ENCODE assay signal across 20 mouse cellular contexts in genomic region chr7:127290142-127290541, GRCm38 (mm10). TPM values are rescaled to one million over a fixed set of nuclear protein-coding genes. Genes with fewer than 3 reads are reported as not detected.
DNase-seq lines count a peak whose midpoint lies in the region; TF ChIP-seq lines count a peak whose summit lies in the region.
"Had no signal": no experiment of that assay in that cellular context is flagged by ENCODE, and none has a peak within 500 bp of the region (broad histone marks: within the 10 kb centered on the region; RNA-seq: fewer than 3 reads in every experiment).

No protein-coding gene starts in this region.

- no peak for TF ChIP-seq CTCF in bone marrow macrophage, adult 2 months (IDR thresholded peaks at IDR 0.05; ENCODE audit: low read depth, low read length)
- TF ChIP-seq CTCF in left cerebral cortex, adult 2 months (IDR thresholded peaks at IDR 0.05) = no peak

- H3K27ac ChIP-seq in bone marrow macrophage, adult 2 months (ENCODE audit: insufficient read depth, low read depth, low read length) = peak overlapping the region; percentile 60
- no peak overlapping the region for H3K27ac ChIP-seq in left cerebral cortex, adult 2 months
- H3K27ac ChIP-seq: forebrain, embryonic 15.5 days; heart, embryonic 10.5 days; hindbrain, embryonic 13.5 days; limb, embryonic 12.5 days; liver, embryonic 14.5 days; midbrain, embryonic 12.5 days; neural tube, embryonic 13.5 days had no signal

- H3K27me3 ChIP-seq in megakaryocyte, embryonic 14.5 days (replicated peaks) = peaks cover 6% of the 10 kb centered on the region
- H3K27me3 ChIP-seq: forebrain, embryonic 15.5 days; hindbrain, embryonic 13.5 days; limb, embryonic 12.5 days; midbrain, embryonic 12.5 days; neural tube, embryonic 13.5 days had no signal

- no peak for TF ChIP-seq POLR2A in bone marrow macrophage, adult 2 months (IDR thresholded peaks at IDR 0.05; ENCODE audit: borderline replicate concordance, low read depth, low read length)

- H3K4me1 ChIP-seq in bone marrow macrophage, adult 2 months (ENCODE audit: control insufficient read depth, insufficient read depth, low read length) = peaks cover 42% of the 10 kb centered on the region
- peaks cover 68% of the 10 kb centered on the region for H3K4me1 ChIP-seq in megakaryocyte, embryonic 14.5 days
- H3K4me1 ChIP-seq: forebrain, embryonic 15.5 days; hindbrain, embryonic 13.5 days; limb, embryonic 12.5 days; midbrain, embryonic 12.5 days; neural tube, embryonic 13.5 days had no signal

- H3K9me3 ChIP-seq in megakaryocyte, embryonic 14.5 days = no peaks in the 10 kb centered on the region
- H3K9me3 ChIP-seq: forebrain, embryonic 15.5 days had no signal

- peak; percentile 41 to 54 for DNase-seq in spleen, postnatal 36 days (ENCODE audit: low spot score in 2 of 2)
- no peak for DNase-seq in spleen, postnatal 4 days (ENCODE audit: low spot score in 2 of 2)
- no peak for DNase-seq in adipocyte (ENCODE audit: low spot score)
- DNase-seq in lung, postnatal 10 days = no peak
- no peak for DNase-seq in left cerebral cortex, adult 2 months (ENCODE audit: extremely low spot score in 1 of 2, low spot score in 2 of 2)
- DNase-seq: cerebellum, adult 9-11 months; embryo, embryonic 11 days; gastrocnemius, postnatal 25 days; kidney, adult 9 months; thymus, adult 18-20 months; thymus, postnatal 4 days had no signal

- 0 out of 2 replicates have a peak overlapping the region, but pooled peaks have one; percentile 12 for H3K4me3 ChIP-seq in bone marrow macrophage, adult 2 months (ENCODE audit: insufficient read depth, low read length)
- peak overlapping the region; percentile 46 for H3K4me3 ChIP-seq in megakaryocyte, embryonic 14.5 days (replicated peaks)
- H3K4me3 ChIP-seq in left cerebral cortex, adult 2 months = no peak overlapping the region
- H3K4me3 ChIP-seq: forebrain, embryonic 15.5 days; heart, embryonic 10.5 days; hindbrain, embryonic 13.5 days; limb, embryonic 12.5 days; midbrain, embryonic 12.5 days; neural tube, embryonic 13.5 days had no signal

- intact Hi-C loops in left cerebral cortex, adult 2 months (cut with DNase I) = no loop called here

- peaks cover 2% of the 10 kb centered on the region for H3K36me3 ChIP-seq in megakaryocyte, embryonic 14.5 days (replicated peaks; ENCODE audit: low read length)
- H3K36me3 ChIP-seq: forebrain, embryonic 15.5 days; heart, embryonic 10.5 days; hindbrain, embryonic 13.5 days; limb, embryonic 12.5 days; midbrain, embryonic 12.5 days; neural tube, embryonic 13.5 days had no signal

RNA-seq across cellular contexts. Expression of gene Itgal, which starts 5.9 kb away (rescaled TPM):
- polyA plus RNA-seq in bone marrow macrophage, adult 2 months (2012; ENCODE audit: insufficient read depth, insufficient read length, missing spikeins) = 42.3 and 49.7 TPM in 2 replicates
- 11.2 and 21.5 TPM in 2 replicates for polyA plus RNA-seq in megakaryocyte, embryonic 14.5 days (2012; ENCODE audit: insufficient read depth, low replicate concordance)
- total RNA-seq in left cerebral cortex, adult 2 months (2021) = under 1 TPM; 0.37 to 0.59 TPM

RNA-seq across cellular contexts. Expression of gene Sephs2, which starts 16.3 kb away (rescaled TPM):
- polyA plus RNA-seq in bone marrow macrophage, adult 2 months (2012; ENCODE audit: insufficient read depth, insufficient read length, missing spikeins) = 72.2 and 77.0 TPM in 2 replicates
- 32.9 and 41.0 TPM in 2 replicates for polyA plus RNA-seq in megakaryocyte, embryonic 14.5 days (2012; ENCODE audit: insufficient read depth, low replicate concordance)
- total RNA-seq in left cerebral cortex, adult 2 months (2021) = 10 to 100 TPM; 33.0 to 39.8 TPM

RNA-seq across cellular contexts. Expression of gene Dctpp1, which starts 29.6 kb away (rescaled TPM):
- polyA plus RNA-seq in bone marrow macrophage, adult 2 months (2012; ENCODE audit: insufficient read depth, insufficient read length, missing spikeins) = 25.6 and 27.3 TPM in 2 replicates
- 65.3 and 143 TPM in 2 replicates for polyA plus RNA-seq in megakaryocyte, embryonic 14.5 days (2012; ENCODE audit: insufficient read depth, low replicate concordance)
- total RNA-seq in left cerebral cortex, adult 2 months (2021) = 10 to 100 TPM; 24.1 to 25.9 TPM

RNA-seq across cellular contexts. Expression of gene Zfp771, which starts 46.1 kb away (rescaled TPM):
- 10.9 and 12.4 TPM in 2 replicates for polyA plus RNA-seq in bone marrow macrophage, adult 2 months (2012; ENCODE audit: insufficient read depth, insufficient read length, missing spikeins)
- 85.4 and 270 TPM in 2 replicates for polyA plus RNA-seq in megakaryocyte, embryonic 14.5 days (2012; ENCODE audit: insufficient read depth, low replicate concordance)
- total RNA-seq in left cerebral cortex, adult 2 months (2021) = 10 to 100 TPM; 58.8 to 68.6 TPM

RNA-seq across cellular contexts. Expression of gene Zfp768, which starts 55.2 kb away (rescaled TPM):
- polyA plus RNA-seq in bone marrow macrophage, adult 2 months (2012; ENCODE audit: insufficient read depth, insufficient read length, missing spikeins) = 14.9 and 16.2 TPM in 2 replicates
- polyA plus RNA-seq in megakaryocyte, embryonic 14.5 days (2012; ENCODE audit: insufficient read depth, low replicate concordance) = 21.5 and 31.6 TPM in 2 replicates
- 10 to 100 TPM; 13.4 to 14.3 TPM for total RNA-seq in left cerebral cortex, adult 2 months (2021)

Comparison
In these comparisons a context has a peak if more than half of its experiments do, and no peak if none do; other contexts are left out.
1. DNase-seq: peak in spleen, postnatal 36 days (2 of 2); none in spleen, postnatal 4 days (0 of 2), adipocyte (single experiment), lung, postnatal 10 days (single experiment) and left cerebral cortex, adult 2 months (0 of 2).